Mouse (Mus musculus): ENCODE data around the gene Boll. TPM values are rescaled to one million over a fixed set of nuclear protein-coding genes. Genes with fewer than 3 reads are reported as not detected.
A peak's percentile ranks its signal among the peaks of the same experiment; 100 is the strongest.
"Not testable (repeated sequence)": the region's sequence is repeated elsewhere in the genome, so short reads cannot be mapped to it uniquely, and the experiment has no call there.

Gene Boll
- polyA plus RNA-seq, 1 experiment = 0.30 TPM

DNA sequence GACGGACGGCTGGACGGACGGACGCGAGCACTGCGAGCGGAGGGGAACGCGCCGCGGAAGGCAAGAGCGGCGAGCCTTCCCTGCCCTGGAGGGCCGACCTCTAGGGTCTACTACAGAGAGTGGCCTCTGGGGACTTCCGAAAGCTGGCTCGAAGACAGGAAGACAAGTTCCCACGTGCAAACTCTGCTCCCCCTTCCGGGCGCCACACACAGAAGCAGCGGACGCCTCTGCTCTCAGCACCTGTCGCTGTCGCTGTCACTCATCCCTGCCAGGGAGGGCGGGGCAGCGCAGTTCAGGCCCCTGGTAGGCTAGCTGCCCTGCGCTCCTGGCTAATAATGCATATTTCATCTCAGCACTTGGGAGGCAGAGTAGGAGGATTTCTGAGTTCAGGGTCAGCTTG lies 317 bp upstream of the Boll start:
- peak; percentile 63 to 78 for DNase-seq (ENCODE audit: low read depth in 1 of 2, low spot score in 2 of 2)
- no peak for TF ChIP-seq POLR2A (IDR thresholded peaks at IDR 0.05; ENCODE audit: low read depth, low read length)
- TF ChIP-seq CTCF (IDR thresholded peaks at IDR 0.05; ENCODE audit: extremely low read depth, insufficient read depth, insufficient read length, insufficient replicate concordance) = no peak
- Histone ChIP-seq H3K4me3 (ENCODE audit: extremely low read depth, insufficient read depth, insufficient read length) (peak overlapping the region; percentile 72), H3K27ac (ENCODE audit: insufficient read depth, low read length) (peak overlapping the region; percentile 37; the same call in 1 of the 2 replicates), H3K36me3 (ENCODE audit: control insufficient read depth, insufficient read depth, low read length) (no peaks in the 10 kb centered on the region), H3K4me1 (ENCODE audit: control insufficient read depth, insufficient read depth, insufficient read length) (peaks cover 2% of the 10 kb centered on the region; the same call in 1 of the 2 replicates), H3K27me3 (ENCODE audit: control insufficient read depth, insufficient read depth, low read length) (no peaks in the 10 kb centered on the region)
- 2% methylated on average over 27 of the region's 27 CpGs for WGBS

DNA sequence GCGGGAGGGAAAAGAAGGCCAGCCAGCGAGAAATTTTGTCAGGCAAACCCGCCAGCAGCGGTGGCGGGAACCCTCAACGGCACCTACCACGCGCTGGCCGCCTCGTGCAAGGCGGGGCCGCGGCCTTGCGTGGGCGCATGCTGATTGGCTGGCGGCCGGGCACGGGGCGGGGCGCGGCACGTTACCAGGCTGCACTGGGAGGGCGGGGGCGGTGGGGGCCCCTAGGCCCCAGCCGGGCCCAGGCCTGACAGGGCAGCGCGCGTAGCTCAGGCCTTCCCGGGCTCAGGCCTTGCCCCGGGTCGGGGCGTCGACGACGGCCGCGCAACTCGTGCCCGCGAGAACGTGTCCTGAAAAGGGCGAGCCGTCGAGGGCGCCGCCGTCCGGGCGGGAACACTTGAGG lies 635 bp downstream of the Boll start:
- Histone ChIP-seq H3K4me3 (ENCODE audit: extremely low read depth, insufficient read depth, insufficient read length) (no peak overlapping the region), H3K4me1 (ENCODE audit: control insufficient read depth, insufficient read depth, insufficient read length) (peaks cover 2% of the 10 kb centered on the region; the same call in 1 of the 2 replicates), H3K27ac (ENCODE audit: insufficient read depth, low read length) (no peak overlapping the region), H3K27me3 (ENCODE audit: control insufficient read depth, insufficient read depth, low read length) (no peaks in the 10 kb centered on the region), H3K36me3 (ENCODE audit: control insufficient read depth, insufficient read depth, low read length) (no peaks in the 10 kb centered on the region)
- 77% methylated on average over 49 of the region's 49 CpGs for WGBS
- TF ChIP-seq CTCF (IDR thresholded peaks at IDR 0.05; ENCODE audit: extremely low read depth, insufficient read depth, insufficient read length, insufficient replicate concordance) = no peak
- TF ChIP-seq POLR2A (IDR thresholded peaks at IDR 0.05; ENCODE audit: low read depth, low read length) = no peak
- DNase-seq (ENCODE audit: low read depth in 1 of 2, low spot score in 2 of 2) = peak in 1 of 2 experiments; percentile 5

DNA sequence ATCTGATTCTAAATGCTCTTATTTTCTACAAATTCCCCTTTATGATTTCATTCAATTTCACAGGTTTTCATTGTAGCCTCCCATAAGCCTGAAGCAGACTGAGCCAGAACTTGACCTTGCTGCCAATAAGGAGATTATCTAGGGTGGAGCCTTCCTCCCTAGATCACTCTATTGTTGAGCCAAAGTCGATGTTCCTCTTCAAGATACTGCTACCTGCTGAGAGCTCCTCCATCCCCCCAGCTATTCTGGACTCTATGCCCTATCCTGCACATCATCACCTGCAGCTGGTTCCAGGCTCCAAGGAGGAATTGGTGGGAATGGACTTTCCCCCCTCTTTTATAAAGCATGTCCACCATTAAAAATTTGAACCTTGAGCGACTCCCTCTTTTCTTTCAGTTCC lies 11.4 kb downstream of the Boll start:
- H3K27me3 ChIP-seq (ENCODE audit: control insufficient read depth, insufficient read depth, low read length); H3K4me3 ChIP-seq (ENCODE audit: extremely low read depth, insufficient read depth, insufficient read length); H3K36me3 ChIP-seq (ENCODE audit: control insufficient read depth, insufficient read depth, low read length); H3K4me1 ChIP-seq (ENCODE audit: control insufficient read depth, insufficient read depth, insufficient read length); H3K27ac ChIP-seq (ENCODE audit: insufficient read depth, low read length); DNase-seq (ENCODE audit: low read depth in 1 of 2, low spot score in 2 of 2): not testable (repeated sequence)
- WGBS = 84% methylated on average over 2 of the region's 2 CpGs

DNA sequence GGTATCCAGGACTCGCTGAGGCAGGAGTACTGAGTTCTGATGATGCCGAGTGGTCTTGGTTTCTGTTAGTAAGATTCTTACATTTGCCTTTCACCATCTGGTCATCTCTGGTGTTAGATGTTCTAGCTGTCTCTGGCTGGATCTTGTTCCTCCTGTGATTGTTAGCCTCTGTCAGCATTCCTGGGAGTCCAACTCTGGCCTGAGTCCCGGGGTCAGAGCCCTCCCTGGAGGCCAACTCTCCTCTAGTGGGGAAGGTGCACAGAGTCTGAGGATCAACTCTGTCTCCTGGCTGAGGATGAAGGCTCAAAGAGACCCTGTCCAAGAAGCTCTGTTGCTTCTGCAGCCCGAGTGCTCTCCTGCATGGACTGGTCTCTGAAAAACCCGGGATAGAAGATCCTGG lies 37.8 kb downstream of the Boll start:
- H3K4me3 ChIP-seq (ENCODE audit: extremely low read depth, insufficient read depth, insufficient read length); DNase-seq (ENCODE audit: low read depth in 1 of 2, low spot score in 2 of 2); H3K4me1 ChIP-seq (ENCODE audit: control insufficient read depth, insufficient read depth, insufficient read length); H3K27ac ChIP-seq (ENCODE audit: insufficient read depth, low read length); H3K27me3 ChIP-seq (ENCODE audit: control insufficient read depth, insufficient read depth, low read length); H3K36me3 ChIP-seq (ENCODE audit: control insufficient read depth, insufficient read depth, low read length): not testable (repeated sequence)
- 85% methylated on average over 5 of the region's 5 CpGs for WGBS

DNA sequence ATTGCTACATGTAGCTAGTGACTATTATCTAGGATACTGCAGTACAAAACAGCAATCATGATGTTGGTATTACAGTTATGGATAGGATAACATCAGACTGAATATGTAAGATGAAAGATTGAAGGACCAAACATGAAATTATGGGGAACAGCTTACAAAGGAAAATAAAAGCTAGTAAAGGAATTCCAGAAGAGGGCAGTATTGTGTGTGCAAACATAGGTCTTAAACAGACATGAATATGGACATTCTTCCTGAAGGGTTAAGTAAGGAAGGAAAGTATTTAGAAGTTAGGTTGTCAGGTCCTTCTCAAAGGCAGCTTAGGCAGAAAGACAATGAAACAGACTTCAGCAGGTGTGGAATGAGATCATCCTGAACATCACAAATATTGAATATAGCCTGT lies 62.2 kb downstream of the Boll start:
- no peak overlapping the region for H3K27ac ChIP-seq (ENCODE audit: insufficient read depth, low read length)
- no peak for DNase-seq (ENCODE audit: low read depth in 1 of 2, low spot score in 2 of 2)
- TF ChIP-seq POLR2A (IDR thresholded peaks at IDR 0.05; ENCODE audit: low read depth, low read length) = no peak
- no peak for TF ChIP-seq CTCF (IDR thresholded peaks at IDR 0.05; ENCODE audit: extremely low read depth, insufficient read depth, insufficient read length, insufficient replicate concordance)
- no peaks in the 10 kb centered on the region for H3K27me3 ChIP-seq (ENCODE audit: control insufficient read depth, insufficient read depth, low read length)
- no peaks in the 10 kb centered on the region for H3K4me1 ChIP-seq (ENCODE audit: control insufficient read depth, insufficient read depth, insufficient read length)
- no peak overlapping the region for H3K4me3 ChIP-seq (ENCODE audit: extremely low read depth, insufficient read depth, insufficient read length)
- H3K36me3 ChIP-seq (ENCODE audit: control insufficient read depth, insufficient read depth, low read length) = no peaks in the 10 kb centered on the region

DNA sequence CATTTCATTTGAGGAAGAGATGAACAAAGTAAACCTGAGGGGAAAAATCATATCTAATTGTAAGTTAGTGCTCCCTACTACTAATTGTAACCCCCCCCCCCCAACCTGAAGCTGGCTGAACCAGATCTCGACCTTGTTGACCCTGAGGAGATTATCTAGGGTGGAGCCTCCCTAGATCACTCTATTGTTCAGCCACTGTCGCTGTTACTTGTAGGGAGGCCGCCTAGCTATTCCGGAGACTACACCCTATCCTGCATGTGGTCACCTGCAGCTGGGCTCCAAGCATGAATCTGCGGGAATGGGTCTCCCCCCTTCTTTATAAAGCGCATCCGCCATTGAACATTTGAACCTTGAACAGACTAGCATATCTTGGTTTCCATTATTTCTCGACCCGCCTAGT lies 84.2 kb downstream of the Boll start:
- H3K27ac ChIP-seq (ENCODE audit: insufficient read depth, low read length) = no peak overlapping the region
- H3K36me3 ChIP-seq (ENCODE audit: control insufficient read depth, insufficient read depth, low read length) = no peaks in the 10 kb centered on the region
- 87% methylated on average over 9 of the region's 9 CpGs for WGBS
- no peak for DNase-seq (ENCODE audit: low read depth in 1 of 2, low spot score in 2 of 2)
- H3K27me3 ChIP-seq (ENCODE audit: control insufficient read depth, insufficient read depth, low read length) = no peaks in the 10 kb centered on the region
- no peaks in the 10 kb centered on the region for H3K4me1 ChIP-seq (ENCODE audit: control insufficient read depth, insufficient read depth, insufficient read length)
- TF ChIP-seq CTCF (IDR thresholded peaks at IDR 0.05; ENCODE audit: extremely low read depth, insufficient read depth, insufficient read length, insufficient replicate concordance) (no peak), POLR2A (IDR thresholded peaks at IDR 0.05; ENCODE audit: low read depth, low read length) (no peak)
- no peak overlapping the region for H3K4me3 ChIP-seq (ENCODE audit: extremely low read depth, insufficient read depth, insufficient read length)

DNA sequence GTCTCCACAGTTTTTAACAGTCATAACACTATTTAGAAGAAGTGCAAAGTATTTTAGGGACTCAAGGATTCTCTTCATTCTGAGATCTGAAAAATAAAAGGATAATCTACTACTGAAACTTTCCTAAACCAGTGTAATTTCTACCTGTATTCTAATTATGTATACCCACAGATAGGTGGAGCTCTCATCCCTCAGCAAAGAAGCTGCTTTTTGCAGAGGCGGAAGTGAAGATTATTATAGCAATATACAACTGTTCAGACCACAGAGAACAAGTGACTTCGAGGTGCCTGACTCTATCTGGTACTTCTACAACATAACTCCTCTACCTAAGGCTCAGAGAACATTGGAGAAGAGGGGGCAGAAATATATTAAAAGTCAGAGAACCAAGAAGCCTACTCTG lies 97.8 kb downstream of the Boll start:
- H3K27ac ChIP-seq (ENCODE audit: insufficient read depth, low read length) = no peak overlapping the region
- H3K36me3 ChIP-seq (ENCODE audit: control insufficient read depth, insufficient read depth, low read length) = no peaks in the 10 kb centered on the region
- no peaks in the 10 kb centered on the region for H3K27me3 ChIP-seq (ENCODE audit: control insufficient read depth, insufficient read depth, low read length)
- WGBS = 59% methylated on average over 2 of the region's 2 CpGs
- DNase-seq (ENCODE audit: low read depth in 1 of 2, low spot score in 2 of 2) = no peak
- no peaks in the 10 kb centered on the region for H3K4me1 ChIP-seq (ENCODE audit: control insufficient read depth, insufficient read depth, insufficient read length)
- H3K4me3 ChIP-seq (ENCODE audit: extremely low read depth, insufficient read depth, insufficient read length) = no peak overlapping the region
- no peak for TF ChIP-seq POLR2A (IDR thresholded peaks at IDR 0.05; ENCODE audit: low read depth, low read length)
- no peak for TF ChIP-seq CTCF (IDR thresholded peaks at IDR 0.05; ENCODE audit: extremely low read depth, insufficient read depth, insufficient read length, insufficient replicate concordance)

DNA sequence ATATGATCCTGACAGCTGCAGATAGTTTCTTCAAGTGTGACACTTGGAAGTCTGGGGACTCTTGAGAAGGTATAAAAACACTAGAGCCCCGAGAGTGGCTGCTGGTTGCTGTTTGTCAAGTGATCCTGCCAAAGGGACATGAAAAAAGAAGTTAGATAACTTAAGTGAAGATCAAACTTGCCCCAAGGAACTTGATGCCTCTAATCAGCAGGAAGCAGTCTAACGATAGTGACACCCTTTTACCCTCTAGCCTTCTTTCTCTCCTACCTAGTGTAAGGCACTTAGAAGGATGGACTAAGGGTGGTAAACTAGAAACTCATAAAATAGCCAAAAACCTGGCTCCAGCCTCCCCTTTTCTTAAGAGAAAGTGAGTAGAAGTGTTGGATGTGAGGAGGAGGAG lies 98.9 kb downstream of the Boll start:
- Histone ChIP-seq H3K4me3 (ENCODE audit: extremely low read depth, insufficient read depth, insufficient read length) (no peak overlapping the region), H3K4me1 (ENCODE audit: control insufficient read depth, insufficient read depth, insufficient read length) (no peaks in the 10 kb centered on the region), H3K36me3 (ENCODE audit: control insufficient read depth, insufficient read depth, low read length) (no peaks in the 10 kb centered on the region), H3K27me3 (ENCODE audit: control insufficient read depth, insufficient read depth, low read length) (no peaks in the 10 kb centered on the region), H3K27ac (ENCODE audit: insufficient read depth, low read length) (no peak overlapping the region)
- TF ChIP-seq CTCF (IDR thresholded peaks at IDR 0.05; ENCODE audit: extremely low read depth, insufficient read depth, insufficient read length, insufficient replicate concordance) (no peak), POLR2A (IDR thresholded peaks at IDR 0.05; ENCODE audit: low read depth, low read length) (no peak)
- 74% methylated on average over 2 of the region's 2 CpGs for WGBS
- DNase-seq (ENCODE audit: low read depth in 1 of 2, low spot score in 2 of 2) = no peak
